Mouse (Mus musculus): Measurements from ENCODE around the gene Tdrd12. TPM values are rescaled to one million over a fixed set of nuclear protein-coding genes. Genes with fewer than 3 reads are reported as not detected.
"Not testable (repeated sequence)": the region's sequence is repeated elsewhere in the genome, so short reads cannot be mapped to it uniquely, and the experiment has no call there.

Gene Tdrd12
- polyA plus RNA-seq, 1 experiment from 2014 or later, result 0.17 TPM

DNA sequence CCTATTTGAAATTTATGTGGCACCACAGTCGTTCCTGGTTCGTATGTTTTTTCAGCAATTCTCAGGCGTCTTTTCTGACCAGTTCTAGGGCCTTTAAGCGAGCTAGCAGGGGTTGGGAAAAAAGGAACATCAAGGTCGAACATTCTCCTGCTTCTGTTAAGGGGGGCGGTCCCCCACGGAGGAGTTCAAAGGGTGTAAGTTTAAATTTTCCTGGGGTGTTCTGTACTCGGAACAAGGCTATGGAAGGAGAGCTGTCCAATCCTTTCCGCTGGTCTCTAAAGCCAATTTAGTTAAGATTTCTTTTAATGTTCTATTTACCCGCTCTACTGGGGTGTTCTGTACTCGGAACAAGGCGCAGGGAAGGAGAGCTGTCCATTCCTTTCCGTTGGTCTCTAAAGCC, 28.4 kb upstream of the Tdrd12 start:
- not testable (repeated sequence) for H3K9me3 ChIP-seq; H3K27me3 ChIP-seq; H3K4me3 ChIP-seq (replicated peaks); H3K27ac ChIP-seq; H3K4me1 ChIP-seq; H3K36me3 ChIP-seq (replicated peaks); H3K4me2 ChIP-seq; ATAC-seq (ENCODE audit: low FRiP score); H3K9ac ChIP-seq
- WGBS, result 82% methylated on average over 13 of the region's 13 CpGs

GRCm38 (mm10) chr7:35564872-35565271, 27.3 kb upstream of the Tdrd12 start:
- H3K27me3 ChIP-seq; H3K27ac ChIP-seq; H3K9me3 ChIP-seq; H3K4me3 ChIP-seq (replicated peaks); H3K4me1 ChIP-seq; H3K36me3 ChIP-seq (replicated peaks); H3K9ac ChIP-seq; ATAC-seq (ENCODE audit: low FRiP score); H3K4me2 ChIP-seq: not testable (repeated sequence)
- WGBS, result 90% methylated on average over 10 of the region's 10 CpGs

DNA sequence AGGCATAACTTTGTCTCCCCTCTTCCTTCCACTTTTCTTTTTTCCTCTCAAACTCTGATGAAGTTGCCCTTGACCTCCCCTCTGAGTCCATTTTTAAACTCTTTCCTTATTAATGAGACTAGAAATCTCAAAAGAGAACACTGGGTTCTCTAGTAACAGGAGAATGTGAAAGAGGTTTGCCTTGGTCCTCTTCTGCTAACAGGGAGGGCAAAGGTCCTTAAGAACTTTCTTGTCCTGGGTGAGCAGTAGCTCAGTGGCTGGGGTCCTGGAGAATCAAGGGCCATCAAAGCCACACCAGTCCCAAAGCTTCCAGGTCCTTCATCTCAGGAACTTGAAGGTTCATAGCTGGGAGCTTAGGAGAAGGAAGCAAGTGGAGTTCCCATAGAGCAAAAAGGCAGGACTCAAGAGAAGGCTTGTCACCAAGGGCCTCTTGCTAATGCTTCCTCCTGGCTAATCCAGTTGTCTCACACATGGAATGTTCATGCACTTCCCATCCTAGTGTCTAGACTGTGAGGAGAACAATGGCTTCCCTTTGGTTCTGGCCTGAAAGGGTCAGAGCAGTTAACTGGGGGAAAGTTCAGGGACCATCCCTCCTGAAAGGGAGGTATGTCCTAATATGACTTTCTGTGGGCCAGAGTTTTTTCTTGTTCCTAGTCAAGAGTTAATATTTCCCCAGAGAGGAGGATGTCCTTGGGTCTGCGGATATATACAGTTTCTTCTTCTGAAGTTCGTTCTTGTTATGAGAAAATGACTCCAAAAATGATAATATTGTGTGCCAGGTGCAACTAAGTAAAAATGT, 26.7 kb upstream of the Tdrd12 start:
- 94% methylated on average over 2 of the region's 2 CpGs for WGBS
- Histone ChIP-seq H3K9ac (no peak overlapping the region), H3K36me3 (replicated peaks) (no peaks in the 10 kb centered on the region), H3K4me2 (no peak overlapping the region), H3K4me1 (no peaks in the 10 kb centered on the region), H3K27me3 (peaks cover 9% of the 10 kb centered on the region; the same call in 1 of the 2 replicates), H3K4me3 (replicated peaks) (no peak overlapping the region), H3K27ac (no peak overlapping the region), H3K9me3 (no peaks in the 10 kb centered on the region)
- no peak for ATAC-seq (ENCODE audit: low FRiP score)

DNA sequence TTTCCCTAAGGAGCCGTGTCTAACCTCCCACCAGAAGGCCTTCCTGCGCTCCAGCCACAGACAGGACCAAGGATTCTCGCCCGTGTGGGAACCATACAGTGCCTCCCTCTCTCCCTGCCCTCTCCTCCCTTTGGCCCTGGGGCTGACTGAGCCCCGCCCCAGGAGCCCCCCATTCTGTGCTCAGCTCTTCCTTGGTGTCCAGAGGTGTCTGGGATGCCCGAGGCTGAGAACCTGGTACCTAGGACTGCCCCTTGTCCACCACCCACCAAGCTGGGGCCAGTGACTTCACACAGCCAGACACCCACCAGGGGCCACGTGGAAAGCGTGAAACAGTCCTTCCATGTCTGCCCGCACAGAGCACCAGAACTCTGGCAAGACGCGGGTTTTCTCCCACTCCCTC, 25.5 kb upstream of the Tdrd12 start:
- 75% methylated on average over 11 of the region's 11 CpGs for WGBS
- H3K4me3 ChIP-seq (replicated peaks), result no peak overlapping the region
- no peaks in the 10 kb centered on the region for H3K36me3 ChIP-seq (replicated peaks)
- no peaks in the 10 kb centered on the region for H3K4me1 ChIP-seq
- ATAC-seq (ENCODE audit: low FRiP score), result no peak
- no peak overlapping the region for H3K27ac ChIP-seq
- H3K9ac ChIP-seq, result no peak overlapping the region
- H3K27me3 ChIP-seq, result peaks cover 9% of the 10 kb centered on the region; the same call in 1 of the 2 replicates
- H3K9me3 ChIP-seq, result no peaks in the 10 kb centered on the region
- H3K4me2 ChIP-seq, result no peak overlapping the region

DNA sequence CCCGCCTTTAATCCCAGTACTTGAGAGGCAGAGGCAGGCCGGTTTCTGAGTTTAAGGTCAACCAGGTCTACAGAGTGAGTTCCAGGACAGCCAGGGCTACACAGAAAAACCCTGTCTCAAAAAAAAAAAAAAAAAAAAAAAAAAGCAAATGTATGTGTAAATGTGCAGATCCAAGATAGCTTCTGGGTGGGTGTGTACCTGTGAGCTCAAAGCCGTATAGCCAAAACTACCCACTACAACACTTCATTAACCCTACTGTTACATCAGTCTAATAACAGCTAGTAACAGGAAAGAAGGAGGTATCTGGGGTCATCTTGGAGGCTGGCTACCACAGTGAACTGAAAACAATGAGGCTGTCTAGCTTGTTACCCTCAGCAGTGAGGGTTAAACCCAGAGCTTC, 22.3 kb upstream of the Tdrd12 start:
- no peak overlapping the region for H3K4me3 ChIP-seq (replicated peaks)
- 94% methylated on average over 3 of the region's 3 CpGs for WGBS
- no peak for ATAC-seq (ENCODE audit: low FRiP score)

DNA sequence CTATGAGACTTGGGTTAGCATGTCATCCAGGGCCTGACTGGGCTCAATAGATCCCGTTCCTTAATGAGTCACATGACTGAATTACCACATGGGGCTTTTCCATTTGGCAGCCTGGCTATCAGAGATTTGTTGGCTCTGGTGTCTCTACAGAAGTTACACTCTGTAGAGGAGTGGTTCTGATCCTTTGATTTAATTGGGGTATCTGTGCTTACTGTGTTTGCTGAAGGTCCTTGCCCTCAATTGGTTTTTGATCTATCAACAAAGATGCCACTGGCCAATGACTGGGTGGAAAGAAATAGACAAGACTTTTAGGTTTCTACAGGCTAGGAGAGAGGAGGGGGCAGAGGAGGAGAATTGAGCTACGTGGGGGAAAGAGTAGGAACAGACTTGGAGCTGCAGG, 21.1 kb upstream of the Tdrd12 start:
- Histone ChIP-seq H3K9ac (no peak overlapping the region), H3K27me3 (peaks cover 9% of the 10 kb centered on the region; the same call in 1 of the 2 replicates), H3K9me3 (no peaks in the 10 kb centered on the region), H3K4me2 (no peak overlapping the region), H3K4me3 (replicated peaks) (no peak overlapping the region), H3K36me3 (replicated peaks) (no peaks in the 10 kb centered on the region), H3K27ac (no peak overlapping the region), H3K4me1 (peaks cover 16% of the 10 kb centered on the region)
- ATAC-seq (ENCODE audit: low FRiP score), result no peak
- 65% methylated on average over 2 of the region's 2 CpGs for WGBS

More for the DNA sequence above, 22.3 kb upstream of the Tdrd12 start:
- Histone ChIP-seq H3K4me2 (no peak overlapping the region), H3K4me1 (peaks cover 8% of the 10 kb centered on the region), H3K9ac (no peak overlapping the region), H3K27me3 (peaks cover 9% of the 10 kb centered on the region; the same call in 1 of the 2 replicates), H3K9me3 (no peaks in the 10 kb centered on the region), H3K27ac (no peak overlapping the region), H3K36me3 (replicated peaks) (no peaks in the 10 kb centered on the region)

GRCm38 (mm10) chr7:35557577-35557976, 20.0 kb upstream of the Tdrd12 start:
- Histone ChIP-seq H3K4me3 (replicated peaks) (no peak overlapping the region), H3K27ac (no peak overlapping the region), H3K36me3 (replicated peaks) (no peaks in the 10 kb centered on the region), H3K9me3 (no peaks in the 10 kb centered on the region), H3K4me2 (no peak overlapping the region), H3K27me3 (peaks cover 6% of the 10 kb centered on the region; the same call in 1 of the 2 replicates), H3K9ac (no peak overlapping the region), H3K4me1 (peaks cover 16% of the 10 kb centered on the region)
- 89% methylated on average over 3 of the region's 3 CpGs for WGBS
- no peak for ATAC-seq (ENCODE audit: low FRiP score)

DNA sequence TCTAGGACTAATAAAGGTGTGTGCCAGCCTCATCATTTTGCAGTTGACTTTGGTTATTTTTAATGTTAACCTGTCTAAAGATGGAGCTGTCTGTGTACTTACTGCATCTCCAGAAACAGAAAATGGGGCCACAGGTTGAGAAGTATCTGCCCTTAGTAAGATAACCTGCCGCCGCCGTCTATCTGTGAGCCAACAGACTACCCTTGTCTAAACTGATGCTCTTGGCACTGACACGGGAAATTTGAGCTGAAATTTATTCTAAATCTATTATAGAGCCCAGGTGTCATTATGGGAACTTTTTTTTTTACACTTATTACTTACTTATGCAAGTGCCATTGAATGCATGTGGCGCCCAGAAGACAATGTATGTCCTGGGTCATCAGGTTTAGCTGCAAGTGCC, 19.4 kb upstream of the Tdrd12 start:
- H3K4me1 ChIP-seq, result peaks cover 16% of the 10 kb centered on the region
- no peak overlapping the region for H3K9ac ChIP-seq
- no peak overlapping the region for H3K4me3 ChIP-seq (replicated peaks)
- ATAC-seq (ENCODE audit: low FRiP score), result no peak
- no peak overlapping the region for H3K27ac ChIP-seq
- H3K36me3 ChIP-seq (replicated peaks), result no peaks in the 10 kb centered on the region
- no peak overlapping the region for H3K4me2 ChIP-seq
- 0 out of 2 replicates have a peak, but pooled peaks cover 4% of the 10 kb centered on the region for H3K27me3 ChIP-seq
- 92% methylated on average over 5 of the region's 5 CpGs for WGBS
- no peaks in the 10 kb centered on the region for H3K9me3 ChIP-seq

GRCm38 (mm10) chr7:35556205-35556603, 18.7 kb upstream of the Tdrd12 start, which contains the start of gene Nudt19:
Gene Nudt19 (minus strand): TSS chr7:35556304.
- no peak for ATAC-seq (ENCODE audit: low FRiP score)
- 82% methylated on average over 4 of the region's 4 CpGs for WGBS
- H3K9me3 ChIP-seq, result no peaks in the 10 kb centered on the region
- peak within 1 kb of the TSS; percentile 80 for H3K4me2 ChIP-seq
- peak within 1 kb of the TSS; percentile 94 for H3K27ac ChIP-seq
- H3K36me3 ChIP-seq (replicated peaks), result 0 out of 2 replicates have a peak, but pooled peaks cover 1% of the 10 kb centered on the region
- H3K9ac ChIP-seq, result peak within 1 kb of the TSS; percentile 88
- 0 out of 2 replicates have a peak, but pooled peaks cover 3% of the 10 kb centered on the region for H3K27me3 ChIP-seq
- H3K4me1 ChIP-seq, result peaks cover 16% of the 10 kb centered on the region
- H3K4me3 ChIP-seq (replicated peaks), result peak within 1 kb of the TSS; percentile 76

- Histone ChIP-seq H3K27ac (peak overlapping the region; percentile 94), H3K36me3 (replicated peaks) (peaks cover 7% of the 10 kb centered on the region), H3K4me1 (peaks cover 16% of the 10 kb centered on the region), H3K27me3 (no peaks in the 10 kb centered on the region), H3K4me2 (peak overlapping the region; percentile 80), H3K4me3 (replicated peaks) (peak overlapping the region; percentile 76), H3K9ac (peak overlapping the region; percentile 88), H3K9me3 (no peaks in the 10 kb centered on the region)
- ATAC-seq (ENCODE audit: low FRiP score), result peak; percentile 94
- WGBS, result 1% methylated on average over 85 of the region's 93 CpGs
These were observed 18.0 kb upstream of the Tdrd12 start for GRCm38 (mm10) chr7:35555224-35556204.

DNA sequence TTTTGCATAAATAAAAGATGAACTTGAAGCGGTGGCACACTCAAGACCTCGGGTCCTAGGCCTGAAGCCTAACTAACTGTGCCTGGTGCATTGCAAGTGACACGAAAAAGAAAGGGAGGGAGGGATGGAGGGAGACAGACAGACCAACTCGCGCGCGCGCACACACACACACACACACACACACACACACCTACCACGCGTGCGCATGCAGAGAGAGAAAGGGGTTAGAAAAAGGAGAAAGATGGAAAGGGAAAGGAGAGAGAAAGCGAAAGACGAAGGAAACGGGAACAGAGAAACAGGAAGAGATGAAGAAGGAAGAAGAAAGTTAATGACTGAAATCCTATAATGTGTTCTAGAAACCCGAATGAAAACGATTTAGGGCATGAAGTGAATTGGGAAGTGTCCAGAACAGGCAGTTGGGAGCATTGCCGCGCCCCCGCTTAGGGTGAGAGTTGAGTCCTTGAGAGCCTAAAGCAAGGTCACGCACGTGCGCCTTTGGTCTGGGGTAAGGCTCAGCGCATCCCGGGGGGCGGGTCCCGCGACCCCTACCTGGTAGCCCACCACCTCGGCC, 17.1 kb upstream of the Tdrd12 start:
- no peaks in the 10 kb centered on the region for H3K27me3 ChIP-seq
- 3% methylated on average over 28 of the region's 28 CpGs for WGBS
- peak overlapping the region; percentile 76 for H3K4me3 ChIP-seq (replicated peaks)
- H3K9ac ChIP-seq, result peak overlapping the region; percentile 88
- H3K27ac ChIP-seq, result peak overlapping the region; percentile 94
- ATAC-seq (ENCODE audit: low FRiP score), result no peak
- peaks cover 16% of the 10 kb centered on the region for H3K4me1 ChIP-seq
- H3K4me2 ChIP-seq, result peak overlapping the region; percentile 80
- H3K36me3 ChIP-seq (replicated peaks), result peaks cover 15% of the 10 kb centered on the region
- no peaks in the 10 kb centered on the region for H3K9me3 ChIP-seq
